In the genomic region with DNA sequence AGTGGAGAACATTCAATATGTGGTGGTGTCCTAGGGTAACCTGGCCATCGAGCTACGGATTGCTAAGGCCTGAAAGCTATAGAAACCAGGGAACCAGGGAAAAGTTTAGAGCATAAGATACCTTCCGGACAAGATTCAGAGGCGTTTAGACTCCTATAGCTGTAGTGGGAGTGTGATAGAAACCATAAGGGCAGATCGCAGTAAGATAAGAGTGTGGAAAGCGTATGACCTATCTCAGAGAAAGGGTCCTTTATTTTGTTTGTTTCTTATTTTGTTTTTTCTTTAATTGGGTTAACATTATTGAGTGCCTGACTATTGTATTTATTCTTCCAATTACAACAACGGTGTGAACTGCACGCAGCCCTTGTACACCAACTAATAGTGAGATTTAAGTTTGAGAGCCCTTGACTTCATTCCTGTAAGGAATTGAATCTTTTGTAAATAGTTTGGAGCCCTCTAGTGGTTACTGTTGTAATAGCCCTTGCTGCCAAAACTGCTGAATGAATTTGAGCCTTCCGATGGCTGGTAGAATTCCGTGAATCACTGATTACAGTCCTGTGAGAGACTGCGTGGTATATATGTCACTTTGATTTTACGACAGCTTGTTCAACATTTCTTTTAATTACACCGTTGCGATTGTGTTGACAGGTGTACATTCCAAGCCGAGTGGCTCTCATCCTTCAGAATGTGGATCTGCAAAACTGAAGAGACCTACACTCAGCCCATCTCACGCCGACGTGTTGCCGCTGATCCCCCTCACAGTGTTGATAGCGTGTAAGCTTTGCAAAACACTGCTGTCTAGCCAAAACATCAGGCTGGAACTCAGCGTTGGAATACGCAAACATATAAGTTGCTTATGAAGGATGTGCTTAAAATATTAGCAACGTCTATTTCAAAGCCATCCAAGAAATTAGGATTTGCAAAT, we compare ENCODE assay signal across 9 mouse cellular contexts.
DNase-seq lines count a peak whose midpoint lies in the region; ATAC-seq and TF ChIP-seq lines count a peak whose summit lies in the region.
"Had no signal": no experiment of that assay in that cellular context is flagged by ENCODE, and none has a peak within 500 bp of the region (broad histone marks: within the 10 kb centered on the region; RNA-seq: fewer than 3 reads in every experiment).

No protein-coding gene starts in this region.

- H3K27me3 ChIP-seq in hindbrain, embryonic 12.5 days, result no peaks in the 10 kb centered on the region
- H3K27me3 ChIP-seq in midbrain, embryonic 11.5 days (ENCODE audit: control insufficient read depth, insufficient read depth, low read length), result no peaks in the 10 kb centered on the region
- no peaks in the 10 kb centered on the region for H3K27me3 ChIP-seq in stomach, postnatal 0 days (ENCODE audit: control insufficient read depth, insufficient read depth, low read length)

- H3K4me1 ChIP-seq in hindbrain, embryonic 12.5 days, result no peaks in the 10 kb centered on the region
- H3K4me1 ChIP-seq in midbrain, embryonic 11.5 days (ENCODE audit: control insufficient read depth, insufficient read depth, low read length), result no peaks in the 10 kb centered on the region
- no peaks in the 10 kb centered on the region for H3K4me1 ChIP-seq in stomach, postnatal 0 days (replicated peaks; ENCODE audit: control insufficient read depth, insufficient read depth)

- TF ChIP-seq CTCF in stomach, postnatal 0 days (IDR thresholded peaks at IDR 0.05; ENCODE audit: low read depth), result peak; percentile 85

- H3K9me3 ChIP-seq in hindbrain, embryonic 12.5 days (replicated peaks), result no peaks in the 10 kb centered on the region
- no peaks in the 10 kb centered on the region for H3K9me3 ChIP-seq in midbrain, embryonic 11.5 days (ENCODE audit: control insufficient read depth, low read length)
- no peaks in the 10 kb centered on the region for H3K9me3 ChIP-seq in stomach, postnatal 0 days (ENCODE audit: control insufficient read depth, low read length)

- TF ChIP-seq EP300 in stomach, postnatal 0 days (optimal IDR thresholded peaks at IDR 0.05), result no peak

- H3K4me3 ChIP-seq in hindbrain, embryonic 12.5 days, result no peak overlapping the region
- H3K4me3 ChIP-seq in midbrain, embryonic 11.5 days (ENCODE audit: low read depth, low read length), result no peak overlapping the region
- H3K4me3 ChIP-seq in stomach, postnatal 0 days (ENCODE audit: low read depth, low read length), result no peak overlapping the region

- no peak overlapping the region for H3K4me2 ChIP-seq in hindbrain, embryonic 12.5 days (replicated peaks)
- H3K4me2 ChIP-seq in midbrain, embryonic 11.5 days, result no peak overlapping the region
- H3K4me2 ChIP-seq in stomach, postnatal 0 days (replicated peaks; ENCODE audit: low read depth), result no peak overlapping the region

- WGBS in hindbrain, embryonic 12.5 days, result 61% methylated on average over 23 of the region's 23 CpGs
- 62% methylated on average over 23 of the region's 23 CpGs for WGBS in midbrain, embryonic 11.5 days
- 52% methylated on average over 23 of the region's 23 CpGs for WGBS in stomach, postnatal 0 days

- H3K9ac ChIP-seq in hindbrain, embryonic 12.5 days, result no peak overlapping the region
- H3K9ac ChIP-seq in midbrain, embryonic 11.5 days (ENCODE audit: low read length), result no peak overlapping the region
- no peak overlapping the region for H3K9ac ChIP-seq in stomach, postnatal 0 days (ENCODE audit: low read length)

- ATAC-seq in hindbrain, embryonic 12.5 days (ENCODE audit: low FRiP score), result peak; percentile 71
- peak; percentile 75 for ATAC-seq in midbrain, embryonic 11.5 days (ENCODE audit: low FRiP score)
- ATAC-seq in stomach, postnatal 0 days (ENCODE audit: low FRiP score, low TSS enrichment), result peak; percentile 42; the same call in 1 of the 2 replicates

- peak; percentile 14 to 72 for DNase-seq in heart, adult 18-20 months
- no peak for DNase-seq in heart, adult 11 months
- peak; percentile 70 for DNase-seq in ZHBTc4 (ENCODE audit: low read depth, low spot score)
- peak; percentile 21 for DNase-seq in fibroblast of lung, adult 2 months (ENCODE audit: low read depth)
- peak; percentile 19 to 42 for DNase-seq in layer of hippocampus, postnatal 25 days (ENCODE audit: extremely low spot score in 1 of 2, low spot score in 1 of 2)
- DNase-seq in midbrain, embryonic 11.5 days (ENCODE audit: low spot score, missing footprints), result peak; percentile 98
- peak; percentile 21 for DNase-seq in stomach, postnatal 0 days (ENCODE audit: low spot score)

- no peaks in the 10 kb centered on the region for H3K36me3 ChIP-seq in hindbrain, embryonic 12.5 days
- no peaks in the 10 kb centered on the region for H3K36me3 ChIP-seq in midbrain, embryonic 11.5 days (ENCODE audit: control insufficient read depth, insufficient read depth, low read length)
- H3K36me3 ChIP-seq in stomach, postnatal 0 days (ENCODE audit: control insufficient read depth, insufficient read depth, low read length), result no peaks in the 10 kb centered on the region

- H3K27ac ChIP-seq in hindbrain, embryonic 12.5 days, result no peak overlapping the region
- H3K27ac ChIP-seq in midbrain, embryonic 11.5 days (ENCODE audit: low read depth, low read length), result no peak overlapping the region
- H3K27ac ChIP-seq in stomach, postnatal 0 days (replicated peaks), result no peak overlapping the region
- H3K27ac ChIP-seq: macrophage had no signal
